In genomic region chr6:34511410-34511809, GRCm38 (mm10) we compare ENCODE assay signal across 8 mouse cellular contexts. TPM values are rescaled to one million over a fixed set of nuclear protein-coding genes. Genes with fewer than 3 reads are reported as not detected.
DNase-seq lines count a peak whose midpoint lies in the region; ATAC-seq and TF ChIP-seq lines count a peak whose summit lies in the region.

No protein-coding gene starts in this region.

- TF ChIP-seq EP300 in stomach, postnatal 0 days (optimal IDR thresholded peaks at IDR 0.05), result no peak

- no peak overlapping the region for H3K27ac ChIP-seq in heart, embryonic 13.5 days (replicated peaks)
- H3K27ac ChIP-seq in lung, embryonic 15.5 days, result no peak overlapping the region
- H3K27ac ChIP-seq in stomach, postnatal 0 days (replicated peaks), result no peak overlapping the region

- no peak overlapping the region for H3K4me3 ChIP-seq in heart, embryonic 13.5 days
- no peak overlapping the region for H3K4me3 ChIP-seq in lung, embryonic 15.5 days
- no peak overlapping the region for H3K4me3 ChIP-seq in stomach, postnatal 0 days (ENCODE audit: low read depth, low read length)

- 23% methylated on average over 2 of the region's 2 CpGs for WGBS in heart, embryonic 13.5 days
- 20% methylated on average over 2 of the region's 2 CpGs for WGBS in lung, embryonic 15.5 days
- 26% methylated on average over 2 of the region's 2 CpGs for WGBS in stomach, postnatal 0 days

- no peak overlapping the region for H3K4me2 ChIP-seq in heart, embryonic 13.5 days
- no peak overlapping the region for H3K4me2 ChIP-seq in lung, embryonic 15.5 days
- H3K4me2 ChIP-seq in stomach, postnatal 0 days (replicated peaks; ENCODE audit: low read depth), result no peak overlapping the region

- peak; percentile 86 for TF ChIP-seq CTCF in stomach, postnatal 0 days (IDR thresholded peaks at IDR 0.05; ENCODE audit: low read depth)

- H3K27me3 ChIP-seq in heart, embryonic 13.5 days (replicated peaks), result no peaks in the 10 kb centered on the region
- H3K27me3 ChIP-seq in lung, embryonic 15.5 days, result no peaks in the 10 kb centered on the region
- H3K27me3 ChIP-seq in stomach, postnatal 0 days (ENCODE audit: control insufficient read depth, insufficient read depth, low read length), result no peaks in the 10 kb centered on the region

- no peak for ATAC-seq in heart, embryonic 13.5 days (ENCODE audit: extremely low read depth, insufficient number of reproducible peaks, low FRiP score, low TSS enrichment)
- ATAC-seq in lung, embryonic 15.5 days (ENCODE audit: borderline replicate concordance, extremely low read depth, low FRiP score, low TSS enrichment), result peak; percentile 77; the same call in 1 of the 2 replicates
- ATAC-seq in stomach, postnatal 0 days (ENCODE audit: low FRiP score, low TSS enrichment), result peak; percentile 82

- H3K4me1 ChIP-seq in heart, embryonic 13.5 days, result peaks cover 18% of the 10 kb centered on the region
- H3K4me1 ChIP-seq in lung, embryonic 15.5 days, result peaks cover 14% of the 10 kb centered on the region
- no peaks in the 10 kb centered on the region for H3K4me1 ChIP-seq in stomach, postnatal 0 days (replicated peaks; ENCODE audit: control insufficient read depth, insufficient read depth)

- peak; percentile 11 to 37 for DNase-seq in left cerebral cortex, postnatal 25 days (ENCODE audit: low spot score in 2 of 2)
- DNase-seq in left cerebral cortex, adult 8-10 months (ENCODE audit: low spot score in 2 of 2), result no peak
- peak; percentile 34 for DNase-seq in c-Kit-positive CD71-negative TER-119-negative erythroid progenitor cells, embryonic 14.5 days (ENCODE audit: low read depth)
- DNase-seq in stomach, postnatal 0 days (ENCODE audit: low spot score), result no peak
- DNase-seq in ovary, postnatal 14 days (ENCODE audit: low spot score), result no peak
- no peak for DNase-seq in adrenal gland, postnatal 4 days (ENCODE audit: low spot score in 2 of 2)

- no peaks in the 10 kb centered on the region for H3K36me3 ChIP-seq in heart, embryonic 13.5 days
- H3K36me3 ChIP-seq in lung, embryonic 15.5 days, result no peaks in the 10 kb centered on the region
- no peaks in the 10 kb centered on the region for H3K36me3 ChIP-seq in stomach, postnatal 0 days (ENCODE audit: control insufficient read depth, insufficient read depth, low read length)

- H3K9me3 ChIP-seq in heart, embryonic 13.5 days, result no peaks in the 10 kb centered on the region
- H3K9me3 ChIP-seq in lung, embryonic 15.5 days, result no peaks in the 10 kb centered on the region
- no peaks in the 10 kb centered on the region for H3K9me3 ChIP-seq in stomach, postnatal 0 days (ENCODE audit: control insufficient read depth, low read length)

- H3K9ac ChIP-seq in heart, embryonic 13.5 days, result 0 out of 2 replicates have a peak overlapping the region, but pooled peaks have one; percentile 28
- H3K9ac ChIP-seq in lung, embryonic 15.5 days, result no peak overlapping the region
- H3K9ac ChIP-seq in stomach, postnatal 0 days (ENCODE audit: low read length), result no peak overlapping the region

- intact Hi-C loops in left cerebral cortex, postnatal 25 days (cut with DNase I), result loop anchor here (1.0 to 5.0 kb wide), 3 partner anchors 243 to 416 kb away; partner anchors contain the start of gene Cyren

RNA-seq across cellular contexts. Expression of gene Bpgm, which starts 35.4 kb away (rescaled TPM):
- total RNA-seq in left cerebral cortex, postnatal 25 days (2021), result 10 to 100 TPM; 69.3 to 76.2 TPM
- total RNA-seq in left cerebral cortex, adult 8-10 months (2022), result 10 to 100 TPM; 67.9 to 77.1 (median 72.1) TPM
- polyA plus RNA-seq in heart, embryonic 13.5 days (2015; fragmentation: Nextera tagmentation; extraction: Ambion mirVana), result 69.1 and 111 TPM in 2 replicates
- polyA plus RNA-seq in lung, embryonic 15.5 days (2015; fragmentation: Nextera tagmentation; extraction: Ambion mirVana), result 65.7 and 66.7 TPM in 2 replicates
- polyA plus RNA-seq in stomach, postnatal 0 days (2015; fragmentation: Nextera tagmentation; extraction: Ambion mirVana), result 25.5 and 30.1 TPM in 2 replicates
- 10 to 100 TPM; 43.2 to 49.5 TPM for total RNA-seq in adrenal gland, postnatal 4 days (2021)

Comparison
In these comparisons a context has a peak if more than half of its experiments do, and no peak if none do; other contexts are left out.
1. DNase-seq: peak in left cerebral cortex, postnatal 25 days (2 of 2) and c-Kit-positive CD71-negative TER-119-negative erythroid progenitor cells, embryonic 14.5 days (single experiment); none in left cerebral cortex, adult 8-10 months (0 of 2), stomach, postnatal 0 days (single experiment), ovary, postnatal 14 days (single experiment) and adrenal gland, postnatal 4 days (0 of 2).